Mouse (Mus musculus) hindbrain, postnatal 0 days (tissue): ENCODE data around the gene Txndc2. TPM values are rescaled to one million over a fixed set of nuclear protein-coding genes. Genes with fewer than 3 reads are reported as not detected.
"Not testable (repeated sequence)": the region's sequence is repeated elsewhere in the genome, so short reads cannot be mapped to it uniquely, and the experiment has no call there.

ENCODE experiments used
- ATAC-seq: fragments of 200-750 bp; cut with Nextera tagmentation; 2 replicates; pipeline ENCODE4 v1.8.0; 2017; ENCODE audit warnings: mild to moderate bottlenecking, moderate TSS enrichment, moderate library complexity
- DNase-seq: peaks from one replicate; pipeline ENCODE4 v3.0.0-alpha.2; 2015; ENCODE audit warnings: low spot score
- H3K27ac ChIP-seq: fragments of 300-500 bp; sonication (generic); 2 replicates; pipeline ENCODE4 v1.5.1; 2014; ENCODE audit warnings: mild to moderate bottlenecking
- H3K27me3 ChIP-seq: fragments of 300-500 bp; sonication (generic); 2 replicates; pipeline ENCODE4 v1.6.1; 2014; ENCODE audit warnings: low read length, mixed read lengths; ENCODE audit not compliant: insufficient read depth
- H3K36me3 ChIP-seq: fragments of 300-500 bp; sonication (generic); 2 replicates; pipeline ENCODE4 v1.6.1; 2014; ENCODE audit warnings: low read length, mixed read lengths; ENCODE audit not compliant: insufficient read depth
- H3K4me1 ChIP-seq: fragments of 300-500 bp; sonication (generic); 2 replicates; pipeline ENCODE4 v1.6.1; 2014; ENCODE audit warnings: antibody characterized with exemption, low read length, mixed read lengths; ENCODE audit not compliant: insufficient read depth
- H3K4me2 ChIP-seq: fragments of 300-500 bp; sonication (generic); 2 replicates; pipeline ENCODE4 v1.6.1; 2014; ENCODE audit warnings: low read depth, mild to moderate bottlenecking, low read length, moderate library complexity, mixed read lengths
- H3K4me3 ChIP-seq: fragments of 300-500 bp; sonication (generic); 2 replicates; pipeline ENCODE4 v1.5.1; 2014; ENCODE audit warnings: low read length
- H3K9ac ChIP-seq: fragments of 300-500 bp; sonication (generic); replicated peaks from 2 replicates; pipeline ENCODE4 v1.6.1; 2014; ENCODE audit warnings: mild to moderate bottlenecking, low read length, moderate library complexity, mixed read lengths
- H3K9me3 ChIP-seq: fragments of 300-500 bp; sonication (generic); 2 replicates; pipeline ENCODE4 v1.6.1; 2016; ENCODE audit warnings: low read length, mixed read lengths
- CTCF ChIP-seq: IDR thresholded peaks from 2 replicates; pipeline ENCODE4 v1.5.1; 2016; ENCODE audit warnings: antibody characterized with exemption, control low read depth, low read depth
- WGBS: fragments of 180-500 bp; shearing (Covaris S2); extraction: QIAGEN DNeasy Blood & Tissue Kit; methylation state at CpG from one replicate; pipeline ENCODE4 v1.1.7; 2014; 5-methylcytosine and 5-hydroxymethylcytosine counted together
- polyA plus RNA-seq: library from polyadenylated mRNA; unstranded; fragments of >200 nt; fragmentation: Nextera tagmentation; extraction: Ambion mirVana; gene quantifications from 2 replicates; pipeline ENCODE4 v1.2.1, GENCODE M21; 2015
- total RNA-seq: library from RNA; depleted of rRNA; stranded (reverse); fragments of >200 nt; gene quantifications from 2 replicates; pipeline ENCODE4 v1.2.3, GENCODE M21; 2014

Txndc2 gene
- total and polyA plus RNA-seq, 2 experiments from 2014 or later = 0.13 TPM; not detected in 1

GRCm38 (mm10) chr17:65629943-65630342 lies 12.0 kb downstream of the Txndc2 start:
- WGBS = 78% methylated on average over 6 of the region's 6 CpGs
- Histone ChIP-seq H3K4me1 (no peaks in the 10 kb centered on the region), H3K27me3 (no peaks in the 10 kb centered on the region), H3K36me3 (no peaks in the 10 kb centered on the region), H3K4me2 (no peak overlapping the region), H3K4me3 (no peak overlapping the region), H3K27ac (no peak overlapping the region), H3K9ac (no peak overlapping the region), H3K9me3 (no peaks in the 10 kb centered on the region)
- no peak for TF ChIP-seq CTCF
- ATAC-seq = no peak
- DNase-seq = no peak

GRCm38 (mm10) chr17:65628823-65629532 lies 13.0 kb downstream of the Txndc2 start:
- not testable (repeated sequence) for H3K27ac ChIP-seq, H3K4me3 ChIP-seq, H3K9me3 ChIP-seq, H3K4me2 ChIP-seq, H3K4me1 ChIP-seq, H3K9ac ChIP-seq, ATAC-seq, H3K36me3 ChIP-seq, DNase-seq, H3K27me3 ChIP-seq
- 88% methylated on average over 13 of the region's 13 CpGs for WGBS

DNA sequence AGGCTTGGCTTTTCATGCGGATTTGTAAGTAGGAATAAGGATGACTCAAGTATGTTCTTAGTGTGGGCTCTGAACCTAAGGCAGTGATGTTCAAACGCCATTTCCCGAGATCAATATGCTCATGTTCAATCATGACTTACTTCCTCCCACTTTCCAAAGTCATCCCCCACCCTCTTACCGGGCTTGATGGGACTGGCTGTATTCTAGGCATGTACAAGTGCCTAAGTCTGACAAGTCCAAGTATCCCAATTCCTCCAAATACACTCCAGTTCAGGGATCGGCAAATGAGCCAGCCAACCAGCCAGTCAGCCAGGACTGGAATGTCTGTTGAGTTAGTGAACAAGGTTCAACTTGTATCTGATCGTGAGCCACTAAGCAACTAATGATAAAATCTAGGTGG lies 15.7 kb downstream of the Txndc2 start:
- no peak overlapping the region for H3K27ac ChIP-seq

GRCm38 (mm10) chr17:65625563-65625962 lies 16.4 kb downstream of the Txndc2 start:
- ATAC-seq (no peak), DNase-seq (no peak)
- 88% methylated on average over 6 of the region's 6 CpGs for WGBS
- Histone ChIP-seq H3K4me2 (no peak overlapping the region), H3K4me1 (no peaks in the 10 kb centered on the region), H3K36me3 (no peaks in the 10 kb centered on the region), H3K27me3 (no peaks in the 10 kb centered on the region), H3K9ac (no peak overlapping the region), H3K4me3 (no peak overlapping the region), H3K27ac (no peak overlapping the region), H3K9me3 (no peaks in the 10 kb centered on the region)
- TF ChIP-seq CTCF = no peak

More for the DNA sequence above, 15.7 kb downstream of the Txndc2 start:
- no peak overlapping the region for H3K4me2 ChIP-seq
- no peaks in the 10 kb centered on the region for H3K27me3 ChIP-seq
- H3K4me1 ChIP-seq = no peaks in the 10 kb centered on the region
- H3K9me3 ChIP-seq = no peaks in the 10 kb centered on the region
- DNase-seq (no peak), ATAC-seq (no peak)
- TF ChIP-seq CTCF = no peak
- WGBS = 91% methylated on average over 6 of the region's 6 CpGs
- no peak overlapping the region for H3K4me3 ChIP-seq
- H3K9ac ChIP-seq = no peak overlapping the region
- H3K36me3 ChIP-seq = no peaks in the 10 kb centered on the region

GRCm38 (mm10) chr17:65623130-65623529 lies 18.8 kb downstream of the Txndc2 start:
- no peak for DNase-seq
- H3K9me3 ChIP-seq = no peaks in the 10 kb centered on the region
- H3K27me3 ChIP-seq = no peaks in the 10 kb centered on the region
- H3K4me3 ChIP-seq = no peak overlapping the region
- no peaks in the 10 kb centered on the region for H3K36me3 ChIP-seq
- ATAC-seq = no peak
- H3K4me2 ChIP-seq = no peak overlapping the region
- no peak for TF ChIP-seq CTCF
- H3K4me1 ChIP-seq = no peaks in the 10 kb centered on the region
- H3K9ac ChIP-seq = no peak overlapping the region
- no peak overlapping the region for H3K27ac ChIP-seq

DNA sequence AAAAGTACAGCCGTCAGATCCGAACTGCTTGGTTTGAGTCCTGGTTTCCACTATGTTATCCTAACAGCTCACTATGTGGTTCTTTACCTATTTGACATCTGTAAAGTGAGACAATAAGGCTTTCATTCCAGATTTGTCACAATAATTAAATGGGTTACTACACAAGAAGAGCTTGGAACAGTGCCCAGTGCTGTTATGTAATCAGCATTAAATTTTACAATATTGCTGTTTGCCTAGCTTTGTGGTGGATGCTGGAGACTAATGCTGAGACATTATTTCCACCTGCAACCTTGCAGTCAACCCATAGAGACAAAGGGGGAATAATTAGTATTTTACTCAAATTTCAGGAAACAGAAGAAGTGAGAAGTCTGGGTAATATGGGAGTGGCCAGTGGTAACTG lies 23.5 kb downstream of the Txndc2 start:
- 60% methylated on average over 2 of the region's 2 CpGs for WGBS
- TF ChIP-seq CTCF = no peak
- no peaks in the 10 kb centered on the region for H3K36me3 ChIP-seq
- H3K9me3 ChIP-seq = no peaks in the 10 kb centered on the region
- H3K27ac ChIP-seq = no peak overlapping the region
- no peaks in the 10 kb centered on the region for H3K4me1 ChIP-seq
- H3K27me3 ChIP-seq = no peaks in the 10 kb centered on the region
- H3K4me2 ChIP-seq = no peak overlapping the region
- no peak overlapping the region for H3K9ac ChIP-seq
- no peak for ATAC-seq
- DNase-seq = no peak
- H3K4me3 ChIP-seq = no peak overlapping the region

- Histone ChIP-seq H3K27me3 (no peaks in the 10 kb centered on the region), H3K4me1 (no peaks in the 10 kb centered on the region), H3K36me3 (no peaks in the 10 kb centered on the region), H3K4me2 (no peak overlapping the region), H3K9ac (no peak overlapping the region), H3K27ac (no peak overlapping the region), H3K9me3 (no peaks in the 10 kb centered on the region), H3K4me3 (no peak overlapping the region)
- DNase-seq = no peak
- 41% methylated on average over 3 of the region's 3 CpGs for WGBS
- ATAC-seq = no peak
- no peak for TF ChIP-seq CTCF
These were observed 26.3 kb downstream of the Txndc2 start for GRCm38 (mm10) chr17:65615678-65616077.
